Mouse (Mus musculus) CD4-positive naive resting alpha-beta T cell, adult 76 days (primary cell): Measurements from ENCODE around the gene Tex35. TPM values are rescaled to one million over a fixed set of nuclear protein-coding genes. Genes with fewer than 3 reads are reported as not detected.

Experiments
- total RNA-seq: library from RNA; stranded (reverse); gene quantifications from one replicate; pipeline ENCODE4 v1.2.4, GENCODE M21; 2023

The Tex35 gene
- total RNA-seq: not detected

DNA sequence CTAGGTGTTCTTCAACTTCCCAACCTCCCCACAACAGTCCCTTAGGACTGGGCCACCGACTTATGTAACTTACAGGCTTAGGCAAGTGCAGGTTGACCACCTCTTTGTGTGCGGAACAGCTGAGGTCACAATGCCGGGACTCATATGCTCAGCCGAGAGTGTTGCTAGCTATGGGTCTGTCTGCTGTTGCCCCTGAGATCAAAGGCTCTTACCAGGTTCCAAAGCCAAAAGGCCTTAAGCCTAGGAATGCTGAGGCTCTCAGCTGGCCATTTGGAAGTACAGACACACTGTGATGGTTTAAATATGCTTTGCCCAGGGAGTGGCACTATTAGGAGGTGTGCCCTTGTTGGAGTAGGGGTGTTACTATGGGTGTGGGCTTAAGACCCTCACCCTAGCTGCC lies at the start of gene Tex35:
Tex35 (minus strand) TSS at position 101 of the 400 bp plus-strand sequence.

Other genes starting within 250 kb of the Tex35 start
- 149 TPM for gene Ralgps2, start 169.1 kb downstream of the Tex35 start, total RNA-seq